Mouse (Mus musculus): ENCODE results near the gene Hsd17b14.

Gene Hsd17b14

DNA sequence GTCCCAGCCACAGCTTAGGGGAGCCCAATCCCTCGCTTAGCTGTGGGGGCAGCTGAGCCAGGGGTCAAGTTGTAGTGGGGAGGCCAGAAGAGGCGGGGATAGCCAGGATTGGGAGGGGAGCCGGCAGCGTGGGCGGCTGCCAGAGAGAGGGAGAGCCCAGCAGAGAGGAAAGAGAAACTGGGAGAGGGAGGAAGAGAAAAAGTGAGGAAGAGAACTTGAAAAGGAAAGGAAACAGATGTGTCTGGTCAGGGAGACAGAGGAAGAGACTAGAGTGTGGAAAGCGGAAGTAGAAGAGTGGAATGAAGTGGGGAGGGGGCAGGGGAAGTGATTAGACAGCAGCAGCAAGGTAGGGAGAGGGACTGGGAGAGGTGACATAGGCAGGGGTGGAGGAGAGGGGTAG, 25.2 kb upstream of the Hsd17b14 start:
- DNase-seq (ENCODE audit: low spot score) = no peak

DNA sequence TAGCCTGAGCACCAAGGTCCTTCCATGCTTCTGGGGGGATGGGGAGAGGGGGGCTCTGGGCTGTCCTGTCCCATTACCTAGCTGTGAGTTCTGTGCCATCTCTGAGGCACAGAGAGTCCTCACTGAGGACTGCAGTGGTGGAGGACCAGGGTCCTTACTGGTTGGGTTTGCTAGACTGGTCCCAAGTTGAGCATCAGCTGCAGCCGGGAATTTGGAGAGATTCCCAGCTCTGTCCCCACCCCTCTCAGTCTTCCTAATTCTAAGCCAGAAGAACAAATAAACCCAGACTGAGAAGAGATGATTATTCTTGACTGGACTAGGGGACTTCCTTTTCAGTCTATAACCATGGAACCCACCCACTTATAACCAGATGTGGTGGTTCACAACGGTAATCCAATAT, 24.1 kb upstream of the Hsd17b14 start:
- DNase-seq (ENCODE audit: low spot score) = no peak

DNA sequence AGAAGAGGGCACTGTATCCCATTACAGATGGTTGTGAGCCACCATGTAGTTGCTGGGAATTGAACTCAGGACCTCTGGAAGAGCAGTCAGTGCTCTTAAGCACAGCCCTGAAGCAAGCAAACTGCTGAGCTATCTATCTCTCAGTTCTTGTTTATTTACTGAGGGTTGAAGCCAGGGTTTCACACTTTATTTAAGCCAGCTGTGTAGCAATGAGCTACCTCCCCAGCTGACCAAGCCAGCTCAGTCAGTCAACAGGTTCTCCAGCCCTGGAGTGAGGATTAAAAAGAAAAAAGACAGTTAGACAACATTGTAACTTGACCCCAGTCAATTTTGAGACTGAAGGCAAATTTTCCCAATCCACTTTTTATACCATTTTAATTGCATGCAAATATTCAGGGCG, 19.0 kb upstream of the Hsd17b14 start:
- no peak for DNase-seq (ENCODE audit: low spot score)

DNA sequence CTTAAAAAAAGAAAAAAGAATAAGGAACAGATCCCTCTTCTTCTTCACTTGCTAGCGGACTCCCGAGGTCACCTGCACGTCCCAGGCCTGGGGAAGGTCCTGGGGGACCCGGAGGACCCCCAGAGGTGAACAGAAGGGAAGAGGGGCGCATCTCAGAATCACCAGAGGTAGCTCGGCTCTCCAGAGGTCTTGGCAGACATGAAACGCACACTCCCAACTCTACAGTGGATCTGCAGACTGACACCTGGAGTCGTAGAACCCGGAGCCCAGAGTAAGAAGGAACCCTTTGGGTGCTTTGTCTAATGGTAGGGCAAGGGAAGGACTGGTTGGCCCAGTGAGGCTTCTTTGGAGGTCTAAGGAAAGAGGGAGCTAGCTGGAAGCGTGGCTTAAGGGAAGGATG, 17.1 kb upstream of the Hsd17b14 start:
- DNase-seq (ENCODE audit: low spot score) = no peak

DNA sequence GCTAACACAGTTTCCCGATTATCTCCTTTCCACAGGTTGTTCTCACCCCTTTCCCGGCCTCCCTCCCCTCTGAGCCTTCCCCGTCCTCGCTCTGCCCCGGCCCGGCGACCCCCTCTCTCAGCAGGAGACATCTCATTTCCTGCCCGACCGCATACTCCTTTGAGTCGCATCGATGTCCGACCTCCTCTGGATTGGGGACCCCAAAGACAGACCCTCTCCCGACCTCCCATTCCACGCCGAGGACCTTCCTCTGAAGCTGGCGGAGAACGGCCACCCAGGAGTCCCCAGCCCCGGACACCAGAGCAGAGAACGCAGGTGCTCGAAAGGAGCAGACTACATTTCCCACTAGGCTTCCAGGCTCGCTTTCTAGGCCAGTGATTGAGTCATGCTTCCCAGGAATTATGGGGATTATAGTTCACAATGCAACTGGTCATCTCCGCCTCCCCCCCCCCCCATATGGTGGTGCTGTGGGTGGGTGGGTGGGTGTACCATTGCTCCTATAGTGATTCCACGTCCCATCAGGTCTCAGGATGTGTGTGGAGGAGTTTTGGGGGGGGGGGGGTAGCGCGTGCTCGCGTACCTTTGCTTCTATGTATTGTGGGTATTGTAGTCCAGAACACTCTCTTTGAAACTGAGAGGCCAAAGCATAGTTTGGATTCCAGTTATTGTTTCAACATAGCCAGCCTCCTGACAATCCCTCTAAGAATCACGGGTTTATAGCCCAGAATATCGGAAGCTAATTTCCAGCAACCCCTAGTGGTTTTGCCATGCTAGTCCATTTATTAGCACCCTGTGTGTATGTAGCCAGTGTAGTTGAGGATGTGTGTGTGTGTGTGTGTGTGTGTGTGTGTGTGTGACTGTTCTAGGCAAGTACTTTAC, 16.3 kb upstream of the Hsd17b14 start:
- no peak for DNase-seq (ENCODE audit: low spot score)

DNA sequence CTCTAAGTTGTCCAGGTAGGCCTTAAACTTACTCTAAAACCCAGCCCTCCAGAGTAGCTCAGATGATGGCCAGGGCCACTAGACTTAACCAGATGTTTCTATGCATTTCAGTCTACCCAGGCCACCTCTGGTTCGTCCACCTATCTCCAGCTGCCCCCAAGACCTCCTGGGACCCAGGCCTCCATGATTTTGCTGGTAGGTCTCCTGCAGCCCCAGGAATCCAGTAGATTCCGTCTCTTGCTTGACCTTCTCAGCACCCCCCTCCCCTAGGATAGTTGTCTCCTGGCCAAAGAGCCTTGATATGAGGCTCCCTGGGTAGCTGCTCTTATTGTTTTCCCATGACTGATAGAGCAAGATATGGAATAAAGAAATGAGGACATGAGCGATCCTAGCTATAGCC, 15.6 kb upstream of the Hsd17b14 start:
- no peak for DNase-seq (ENCODE audit: low spot score)

DNA sequence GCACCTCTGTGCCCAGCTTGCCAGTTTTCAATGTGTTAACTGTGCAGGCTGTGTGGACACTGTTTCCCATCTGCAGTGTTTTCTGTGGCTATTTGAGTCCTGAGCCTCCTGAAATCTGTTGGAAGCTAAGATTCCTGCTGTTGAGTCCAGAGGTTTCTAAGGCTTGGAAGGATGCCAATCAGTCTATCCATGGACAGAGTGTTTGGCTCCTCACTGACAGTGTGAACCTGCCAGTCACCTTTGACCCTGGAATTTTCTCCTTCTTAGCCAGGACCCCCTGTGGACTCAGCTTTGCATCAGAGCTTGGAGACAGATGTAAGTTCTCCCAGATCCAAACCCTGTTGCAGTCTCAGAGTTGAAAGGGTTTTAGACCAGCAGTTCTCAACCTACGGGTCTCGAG, 14.5 kb upstream of the Hsd17b14 start:
- no peak for DNase-seq (ENCODE audit: low spot score)

DNA sequence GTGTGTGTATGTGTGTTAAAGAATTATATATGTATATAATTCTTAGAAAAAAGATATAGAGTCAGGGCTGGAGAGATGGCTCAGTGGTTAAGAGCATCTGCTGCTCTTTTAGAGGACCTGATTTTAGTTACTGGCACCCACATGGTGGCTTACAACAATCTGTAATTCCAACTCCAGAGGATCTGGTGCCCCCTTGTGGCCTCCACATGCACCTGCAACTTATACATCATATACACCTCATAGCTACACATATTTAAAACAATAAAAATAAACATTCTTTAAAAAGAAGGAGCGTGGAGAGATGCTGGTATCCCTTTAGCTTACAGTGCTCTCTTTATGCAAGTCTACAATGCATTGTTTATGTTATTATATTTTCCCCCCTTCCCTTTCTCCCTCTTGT, 10.2 kb upstream of the Hsd17b14 start:
- no peak for DNase-seq (ENCODE audit: low spot score)

DNA sequence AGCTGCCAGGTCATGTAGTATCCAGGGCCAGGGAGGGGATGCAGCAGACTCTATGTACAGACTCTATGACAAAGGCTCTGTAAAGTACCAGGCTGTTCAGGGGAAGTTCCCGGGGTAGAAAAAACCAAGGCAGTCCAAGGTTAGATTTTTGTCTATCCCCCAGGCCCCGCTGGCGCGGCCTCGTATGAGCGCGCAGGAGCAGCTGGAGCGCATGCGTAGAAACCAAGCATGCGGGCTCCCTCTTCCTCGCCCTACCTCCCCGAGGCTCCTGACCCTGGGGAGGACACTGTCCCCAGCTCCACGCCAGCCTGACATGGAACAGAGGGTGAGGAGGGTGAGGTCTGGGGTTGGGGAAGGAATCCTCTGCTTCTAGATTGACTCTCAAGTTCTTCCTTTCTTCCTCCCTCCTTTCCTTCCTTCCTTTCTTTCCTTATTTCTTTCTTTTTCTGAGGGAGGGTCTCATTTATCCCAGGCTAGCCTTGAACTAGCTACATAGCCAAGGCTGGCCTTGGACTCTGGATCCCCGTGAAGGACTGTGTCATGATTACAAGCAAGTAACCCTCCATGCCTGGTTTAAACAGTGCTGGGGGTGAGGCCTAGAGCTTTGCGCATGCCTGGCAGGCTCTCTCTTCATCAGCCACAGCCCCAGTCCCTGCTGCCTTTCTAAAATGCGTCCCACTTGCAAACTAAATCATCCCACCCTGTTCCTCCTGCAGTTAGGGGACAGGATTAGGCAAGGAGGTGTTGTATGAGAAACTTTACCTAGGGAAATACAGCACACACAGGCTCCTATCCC, 4.9 kb upstream of the Hsd17b14 start:
- no peak for DNase-seq (ENCODE audit: low spot score)

DNA sequence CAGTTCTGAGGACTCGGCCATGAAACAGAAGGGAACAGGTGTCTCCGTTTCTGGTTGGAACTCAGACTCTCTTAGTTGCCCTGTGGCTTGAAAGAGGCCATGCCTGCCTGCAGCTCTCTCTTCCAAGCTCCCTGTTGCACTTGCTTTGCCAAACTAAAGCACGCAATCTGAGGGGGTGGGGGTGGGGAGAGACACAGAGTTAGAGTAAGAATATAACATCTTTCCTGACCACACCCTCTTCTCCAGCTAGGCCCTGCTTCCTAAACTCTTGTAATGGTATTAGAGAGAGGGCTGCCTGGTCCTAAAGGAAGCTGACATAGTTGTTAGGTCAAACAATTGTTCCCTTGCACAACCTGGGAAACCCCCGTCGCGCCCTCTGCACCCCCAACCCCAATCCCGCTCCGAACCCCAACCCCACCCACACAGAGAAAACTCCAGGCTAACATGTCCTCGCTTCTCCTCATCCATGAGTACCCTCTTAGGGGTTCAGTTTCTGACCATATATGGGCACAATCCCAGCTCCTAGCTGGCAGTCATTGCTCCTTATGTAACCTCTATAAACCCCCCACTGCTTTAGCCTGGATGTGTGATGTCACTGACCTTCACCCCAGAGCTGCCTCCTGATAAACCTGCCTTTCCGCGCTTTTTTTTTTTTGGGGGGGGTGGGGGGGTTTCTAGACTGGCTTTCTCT, 3.7 kb upstream of the Hsd17b14 start:
- DNase-seq (ENCODE audit: low spot score) = no peak

DNA sequence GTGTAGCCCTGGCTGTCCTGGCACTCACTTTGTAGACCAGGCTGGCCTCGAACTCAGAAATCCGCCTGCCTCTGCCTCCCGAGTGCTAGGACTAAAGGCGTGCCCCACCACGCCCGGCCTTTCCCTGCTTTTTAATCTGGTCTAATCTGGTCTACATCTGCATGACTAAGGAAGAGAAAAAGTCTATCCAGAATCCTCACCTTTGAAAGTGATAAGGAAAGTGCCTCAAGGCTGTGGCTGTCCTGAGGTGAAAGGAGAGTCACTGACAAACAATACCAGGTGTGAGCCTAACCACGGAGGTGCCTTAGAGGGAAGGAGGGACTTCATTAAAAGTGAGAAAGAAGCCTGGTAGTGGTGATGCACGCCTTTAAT, 3.2 kb upstream of the Hsd17b14 start:
- no peak for DNase-seq (ENCODE audit: low spot score)

DNA sequence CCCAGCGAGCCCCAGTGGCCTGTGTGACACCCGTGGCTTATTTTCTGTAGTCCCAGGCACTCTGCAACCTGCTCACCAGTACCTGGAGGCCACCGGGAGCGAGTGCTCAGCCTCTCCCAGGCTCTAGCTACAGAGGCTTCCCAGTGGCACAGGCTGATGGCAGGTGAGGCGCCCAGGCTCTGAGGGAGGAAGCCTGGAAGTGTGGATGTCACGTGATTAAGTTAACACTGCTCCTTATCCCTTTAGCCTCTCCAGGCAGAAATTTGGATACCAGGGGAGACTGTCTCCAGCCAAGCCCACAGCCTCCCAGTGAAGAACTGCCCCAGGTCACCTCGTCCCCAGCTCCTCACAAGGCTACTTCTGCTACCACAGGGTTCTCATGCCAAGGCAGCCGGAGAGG, 1.2 kb upstream of the Hsd17b14 start:
- DNase-seq (ENCODE audit: low spot score) = no peak

DNA sequence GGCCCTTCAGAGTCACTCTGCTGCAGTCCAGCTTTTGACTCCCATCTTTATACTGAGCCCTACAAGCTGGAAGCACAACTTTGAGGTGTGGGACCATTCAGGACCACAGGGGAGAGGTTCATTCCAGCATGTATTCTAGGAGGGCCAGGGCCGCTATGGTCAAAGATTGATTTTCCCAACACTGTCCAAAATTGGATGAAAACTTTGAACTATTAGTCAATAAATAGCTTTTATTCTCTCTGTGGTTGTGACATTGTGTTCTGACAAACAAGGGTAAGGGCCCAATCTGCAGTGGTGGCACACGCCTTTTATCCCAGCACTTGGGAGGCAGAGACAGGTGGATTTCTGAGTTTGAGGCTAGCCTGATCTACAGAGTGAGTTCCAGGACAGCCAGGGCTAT, 703 bp upstream of the Hsd17b14 start:
- no peak for DNase-seq (ENCODE audit: low spot score)

DNA sequence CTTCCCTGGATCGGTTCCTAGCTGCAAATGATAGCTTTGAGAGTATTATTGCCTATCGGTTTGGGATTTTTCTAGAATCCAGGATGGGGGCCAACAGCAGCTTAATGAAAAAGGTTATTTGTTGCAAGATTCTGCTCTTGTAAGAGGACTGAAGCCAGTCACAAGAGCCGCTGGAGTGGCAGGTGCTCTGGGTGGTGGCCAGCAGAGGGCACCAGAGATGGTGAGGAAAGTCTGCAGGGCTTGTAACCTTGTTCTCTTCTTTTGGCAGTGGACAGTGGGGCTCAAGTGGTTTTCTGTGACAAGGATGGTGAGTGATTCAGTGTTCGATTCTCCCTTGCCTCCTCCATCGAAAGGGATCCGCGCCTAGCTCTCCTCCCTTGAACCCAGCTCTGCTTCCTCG, 1.1 kb downstream of the Hsd17b14 start:
- DNase-seq (ENCODE audit: low spot score) = peak; percentile 78

DNA sequence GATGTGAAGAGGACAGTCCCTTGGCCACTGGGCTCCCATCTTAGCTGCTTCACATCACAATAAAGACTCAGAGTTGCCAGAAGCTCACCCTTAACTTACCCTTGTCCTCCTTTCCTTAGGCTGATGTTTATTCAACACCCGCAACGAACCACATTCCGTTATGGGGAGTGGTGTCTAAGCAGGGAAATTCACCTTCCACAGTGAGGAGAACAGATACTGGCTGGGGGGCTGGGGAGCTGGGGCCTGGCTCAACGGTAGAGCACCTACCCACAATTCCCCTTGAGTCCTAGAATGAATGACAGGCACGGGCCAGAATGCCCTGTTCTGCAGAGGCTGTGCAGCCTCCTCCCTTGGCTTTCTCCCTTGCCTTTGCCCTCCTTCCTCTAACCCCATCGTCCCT, 4.2 kb downstream of the Hsd17b14 start:
- DNase-seq (ENCODE audit: low spot score) = no peak

DNA sequence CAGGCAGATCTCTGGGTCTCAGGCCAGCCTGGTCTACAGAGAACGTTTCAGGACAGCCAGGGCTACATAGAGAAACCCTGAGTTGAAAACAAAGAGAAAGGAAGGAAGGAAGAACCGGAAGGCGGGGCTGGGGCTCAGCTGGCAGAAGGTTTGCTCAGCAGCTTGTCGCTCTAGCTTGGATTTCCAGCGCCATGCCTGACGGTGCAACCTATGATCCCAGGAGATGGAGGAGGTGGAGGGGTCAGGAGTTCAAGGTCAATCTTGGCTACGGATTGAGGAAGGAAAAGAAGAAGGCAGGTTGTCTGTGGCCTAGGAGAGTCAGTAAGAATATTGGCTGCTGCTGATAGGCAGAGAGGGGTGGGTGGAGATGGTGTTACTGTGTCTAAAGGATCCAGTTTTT, 5.5 kb downstream of the Hsd17b14 start:
- DNase-seq (ENCODE audit: low spot score) = no peak

DNA sequence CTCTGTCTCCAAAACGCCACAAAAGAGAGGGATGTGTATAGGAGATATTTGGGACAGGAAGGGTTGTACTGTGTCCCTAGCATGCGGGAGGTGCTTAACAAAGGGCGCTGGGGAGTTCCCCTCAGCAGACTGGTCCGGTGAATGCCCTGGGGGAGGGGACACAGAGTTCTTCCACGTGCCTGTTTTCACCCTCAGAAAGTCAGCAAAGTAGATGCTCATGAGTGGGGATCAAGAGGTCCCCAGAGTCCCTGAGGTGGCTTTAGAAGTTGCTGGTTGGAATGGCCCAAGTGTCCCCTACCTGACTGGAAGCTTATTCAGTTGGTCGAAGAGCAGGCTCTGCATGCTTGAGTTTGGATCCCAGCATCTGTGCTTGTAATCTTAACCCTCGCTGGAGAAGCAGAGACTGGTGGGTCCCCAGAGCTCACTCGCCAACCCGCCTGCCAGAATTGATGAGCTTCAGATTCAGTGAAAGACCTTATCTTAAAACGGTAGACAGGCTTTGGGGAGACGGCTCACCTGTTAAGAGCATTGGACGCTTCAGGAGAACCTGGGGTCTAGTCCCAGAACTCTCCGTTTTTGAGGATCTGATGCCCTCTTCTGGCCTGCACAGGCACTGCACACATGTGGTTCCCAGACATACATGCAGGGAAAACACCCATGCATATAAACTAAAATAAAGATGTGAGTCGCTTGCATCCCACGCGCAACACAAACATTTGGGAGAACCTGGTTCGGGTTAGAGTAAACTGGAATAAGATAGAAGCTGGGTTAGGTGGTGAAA, 6.3 kb downstream of the Hsd17b14 start:
- peak; percentile 80 for DNase-seq (ENCODE audit: low spot score)

DNA sequence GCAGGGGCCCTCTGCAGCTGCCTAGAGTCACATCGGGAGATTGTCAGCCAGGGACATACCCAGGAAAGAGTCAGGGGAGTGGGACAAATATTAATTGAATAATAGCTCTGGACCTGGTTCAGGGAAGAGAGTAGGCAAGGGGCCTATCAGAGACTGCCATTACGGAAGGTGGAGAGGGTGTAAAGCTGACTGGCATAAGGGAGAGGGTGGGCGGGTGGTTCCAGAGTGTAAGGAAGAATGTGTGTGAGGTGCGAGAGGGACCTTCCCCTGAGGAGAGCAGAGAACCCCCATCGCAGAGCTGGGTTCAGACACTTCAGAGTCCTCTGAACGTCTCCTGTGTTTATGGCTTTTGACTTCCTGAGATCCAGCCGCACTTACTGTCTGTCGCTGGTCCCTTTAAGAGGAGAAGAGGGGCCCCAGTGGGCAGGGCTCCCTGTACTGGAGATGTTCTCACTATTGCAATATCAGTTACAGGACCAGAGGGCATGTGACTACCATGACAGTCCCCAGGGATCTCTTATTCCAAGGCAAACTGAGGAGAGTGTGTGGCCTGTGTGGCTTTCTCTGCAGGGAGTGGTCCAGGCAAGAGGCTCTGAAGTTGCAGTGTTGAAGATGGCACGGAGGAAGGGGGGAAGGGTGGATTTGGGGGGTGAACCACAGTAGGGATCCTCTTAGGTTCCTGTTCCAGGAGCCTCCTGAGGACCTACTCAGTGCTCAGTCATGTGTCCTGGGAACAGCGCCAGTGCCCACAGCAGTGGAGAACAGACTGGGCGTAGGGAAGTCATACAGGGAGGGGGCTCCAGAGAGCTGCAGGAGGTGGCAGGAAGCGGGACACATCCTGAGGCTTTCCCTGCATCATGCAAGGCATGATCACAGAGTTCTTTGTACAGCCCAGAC, 7.2 kb downstream of the Hsd17b14 start:
- no peak for DNase-seq (ENCODE audit: low spot score)

DNA sequence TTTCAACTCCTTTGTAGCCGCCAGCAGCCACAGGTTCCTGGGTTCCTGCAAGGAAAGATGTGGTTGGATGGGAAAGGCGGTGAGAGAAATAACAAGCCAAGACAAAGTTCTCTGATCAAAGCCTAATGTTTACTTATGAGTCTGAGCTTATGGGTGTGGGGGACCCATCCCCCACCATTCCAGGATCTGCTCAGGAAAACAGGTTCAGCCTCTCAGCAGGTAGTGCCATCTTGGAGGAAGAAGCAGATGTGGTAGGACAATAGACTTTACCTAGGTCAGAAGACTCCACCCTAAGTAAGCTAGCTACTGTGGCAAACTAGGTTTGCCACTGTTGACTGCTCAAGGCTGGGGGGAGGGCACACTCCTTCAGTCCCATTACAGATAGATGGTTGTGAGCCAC, 10.1 kb downstream of the Hsd17b14 start:
- DNase-seq (ENCODE audit: low spot score) = no peak

DNA sequence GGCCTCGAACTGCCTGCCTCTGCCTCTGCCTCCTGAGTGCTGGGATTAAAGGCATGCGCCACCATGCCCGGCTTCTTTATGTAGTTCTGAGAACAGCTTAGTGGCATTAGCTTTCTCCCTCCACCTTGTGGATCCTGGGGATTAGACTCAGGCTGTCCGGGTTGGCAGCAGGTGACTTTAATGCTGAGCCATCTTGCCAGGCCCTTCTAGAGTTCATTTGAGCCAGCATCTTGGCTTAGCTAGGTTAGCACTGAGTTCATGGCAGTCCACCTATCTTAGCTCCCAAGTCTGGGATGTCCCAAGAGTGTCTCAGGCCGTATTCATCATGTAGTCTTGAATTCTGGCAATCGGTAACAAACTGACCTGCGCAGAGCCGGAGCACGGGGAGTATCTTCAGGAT, 10.8 kb downstream of the Hsd17b14 start:
- no peak for DNase-seq (ENCODE audit: low spot score)

DNA sequence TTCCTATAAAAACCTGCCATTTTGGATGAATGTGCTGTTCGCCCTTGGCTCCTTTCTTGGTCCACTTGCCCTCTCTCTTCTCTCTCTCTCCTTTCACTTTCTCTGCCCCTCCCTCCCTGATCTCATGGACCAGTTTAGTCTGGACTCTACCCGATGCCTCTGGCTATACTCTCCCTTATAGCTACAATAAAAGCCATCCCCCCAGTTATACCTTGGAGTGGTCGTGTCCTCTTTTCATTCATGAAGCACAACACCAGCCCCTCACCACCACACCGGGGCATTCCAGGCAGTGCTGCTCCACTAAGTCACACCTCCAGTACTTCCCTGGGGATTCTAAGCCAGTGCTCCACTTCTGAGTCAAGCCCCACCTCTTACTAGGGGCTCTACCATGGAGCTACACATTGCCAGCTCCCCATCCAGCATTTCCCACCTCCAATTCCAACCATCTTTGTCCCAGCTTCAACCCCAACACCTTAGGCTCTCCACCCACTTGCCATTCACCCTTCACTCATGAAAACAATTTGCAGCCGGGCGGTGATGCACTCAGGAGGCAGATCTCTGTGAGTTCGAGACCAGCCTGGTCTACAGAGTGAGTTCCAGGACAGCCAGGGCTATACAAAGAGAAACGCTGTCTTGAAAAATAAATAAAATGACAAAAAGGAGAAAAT, 12.6 kb downstream of the Hsd17b14 start:
- no peak for DNase-seq (ENCODE audit: low spot score)
